Mouse (Mus musculus) liver, postnatal 0 days (tissue): ENCODE data around the gene Ankef1.

Source experiments
- CTCF ChIP-seq: sonication (generic); IDR thresholded peaks from 2 replicates; pipeline ENCODE4 v1.5.1; 2016; ENCODE audit warnings: antibody characterized with exemption, low read depth
- EP300 ChIP-seq: IDR thresholded peaks from 2 replicates; pipeline ENCODE4 v1.6.1; 2016; ENCODE audit warnings: antibody characterized with exemption, low read depth, mild to moderate bottlenecking

GRCm38 (mm10) chr2:136477656-136478055 lies 24.1 kb upstream of the Ankef1 start:
- no peak for TF ChIP-seq EP300
- TF ChIP-seq CTCF: no peak
